Mouse (Mus musculus) ES-E14 (cell line): ENCODE results near the gene Ripor2. TPM values are rescaled to one million over a fixed set of nuclear protein-coding genes. Genes with fewer than 3 reads are reported as not detected.

Source experiments
- DNase-seq: peaks from one replicate; pipeline ENCODE4 v3.0.0-alpha.2; 2013; ENCODE audit warnings: low read depth, low spot score
- H3K27ac ChIP-seq: 2 replicates; pipeline ENCODE4 v1.5.1; 2012; ENCODE audit warnings: low read depth, mild to moderate bottlenecking, low read length, moderate library complexity, mixed read lengths; ENCODE audit not compliant: poor library complexity, insufficient read depth, severe bottlenecking
- H3K36me3 ChIP-seq: 2 replicates; pipeline ENCODE4 v1.6.1; 2012; ENCODE audit warnings: mild to moderate bottlenecking, low read length, moderate library complexity, mixed read lengths; ENCODE audit not compliant: control insufficient read depth, poor library complexity, insufficient read depth, severe bottlenecking
- H3K4me1 ChIP-seq, 2 experiments: fragments of 150-350 bp in 1 of 2; sonication (generic) in 1 of 2; 2 replicates each; pipeline ENCODE4 v1.6.1; 2012; ENCODE audit warnings: low read length in 2 of 2, mild to moderate bottlenecking in 1 of 2, mixed read lengths in 1 of 2; ENCODE audit not compliant: control insufficient read depth in 2 of 2, insufficient read depth in 2 of 2, poor library complexity in 1 of 2
- H3K4me3 ChIP-seq, 2 experiments: fragments of 150-350 bp in 1 of 2; sonication (generic) in 1 of 2; 2 replicates each; pipeline ENCODE4 v1.5.1; 2012; ENCODE audit warnings: low read length in 2 of 2, low read depth in 1 of 2, mild to moderate bottlenecking in 1 of 2, mixed read lengths in 1 of 2; ENCODE audit not compliant: insufficient read depth in 1 of 2, poor library complexity in 1 of 2, severe bottlenecking in 1 of 2
- H3K9ac ChIP-seq: 2 replicates; pipeline ENCODE4 v1.6.1; 2012; ENCODE audit warnings: low read depth, mild to moderate bottlenecking, low read length, mixed read lengths; ENCODE audit not compliant: poor library complexity, insufficient read depth, severe bottlenecking
- H3K9me3 ChIP-seq: fragments of 150-350 bp; sonication (generic); 2 replicates; pipeline ENCODE4 v1.6.1; 2012; ENCODE audit warnings: low read depth, mild to moderate bottlenecking, low read length; ENCODE audit not compliant: control insufficient read depth, insufficient read depth
- CHD2 ChIP-seq: IDR thresholded peaks from 2 replicates; pipeline ENCODE4 v1.6.1; 2014; ENCODE audit warnings: mild to moderate bottlenecking, low read depth, low read length, inconsistent platforms
- HCFC1 ChIP-seq: IDR thresholded peaks from 2 replicates; pipeline ENCODE4 v1.6.1; 2012; ENCODE audit warnings: low read length, inconsistent platforms, borderline replicate concordance; ENCODE audit not compliant: insufficient read depth
- MAFK ChIP-seq: IDR thresholded peaks from 2 replicates; pipeline ENCODE4 v1.6.1; 2014; ENCODE audit warnings: mild to moderate bottlenecking, low read depth, low read length, inconsistent platforms; ENCODE audit not compliant: insufficient read depth
- ZC3H11A ChIP-seq: IDR thresholded peaks from 2 replicates; pipeline ENCODE4 v1.6.1; 2012; ENCODE audit warnings: low read depth, mild to moderate bottlenecking, inconsistent platforms, low read length, borderline replicate concordance
- ZNF384 ChIP-seq: IDR thresholded peaks from 2 replicates; pipeline ENCODE4 v1.6.1; 2012; ENCODE audit warnings: low read depth, low read length, inconsistent platforms
- in situ Hi-C, 2 experiments: fragments of 600-800 bp; cut with MboI; formaldehyde crosslinking; loops; one replicate each; pipeline ENCODE4 v1.15.1; 2025; ENCODE audit warnings: low sequenced_read_pairs in 2 of 2, inconsistent platforms in 1 of 2; ENCODE audit not compliant: unreplicated experiment in 2 of 2
- total RNA-seq: library from RNA; depleted of rRNA; stranded (reverse); fragments of 300-350 nt; gene quantifications from 2 replicates; pipeline ENCODE4 v1.2.3, GENCODE M21; 2012

The Ripor2 gene
- total RNA-seq, 1 experiment: 0.71 TPM

DNA sequence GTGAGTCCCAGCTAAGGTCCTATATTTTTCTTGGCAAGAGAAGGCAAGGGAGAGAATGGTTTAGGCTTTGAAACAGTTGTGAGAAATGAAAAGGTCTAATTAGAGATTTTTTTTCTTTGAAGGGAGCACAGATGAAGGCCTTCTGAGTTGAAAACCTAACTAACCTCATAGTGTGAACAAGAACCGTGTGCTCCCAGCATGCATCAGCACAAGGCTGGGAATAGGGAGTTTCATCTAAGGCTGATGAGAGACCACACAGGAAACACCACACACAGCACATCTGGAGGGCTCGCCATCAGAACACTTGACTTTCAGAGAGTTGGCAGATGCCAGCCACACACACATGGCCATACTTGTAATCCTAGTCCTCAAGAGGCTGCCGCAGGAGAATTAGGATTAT lies 12.3 kb downstream of the Ripor2 start:
- no peak for TF ChIP-seq MAFK
- no peak for TF ChIP-seq ZC3H11A
- TF ChIP-seq ZNF384: no peak
- TF ChIP-seq HCFC1: no peak
- no peak for TF ChIP-seq CHD2
- in situ Hi-C loops: no loop called here
- no peak for DNase-seq
- no peak overlapping the region for H3K27ac ChIP-seq
- no peaks in the 10 kb centered on the region for H3K36me3 ChIP-seq
- H3K9ac ChIP-seq: no peak overlapping the region
- H3K4me3 ChIP-seq: no peak overlapping the region
- 0 out of 4 replicates have a peak, but pooled peaks cover 0 to under 1% of the 10 kb centered on the region in 2 experiments for H3K4me1 ChIP-seq
- no peaks in the 10 kb centered on the region for H3K9me3 ChIP-seq

DNA sequence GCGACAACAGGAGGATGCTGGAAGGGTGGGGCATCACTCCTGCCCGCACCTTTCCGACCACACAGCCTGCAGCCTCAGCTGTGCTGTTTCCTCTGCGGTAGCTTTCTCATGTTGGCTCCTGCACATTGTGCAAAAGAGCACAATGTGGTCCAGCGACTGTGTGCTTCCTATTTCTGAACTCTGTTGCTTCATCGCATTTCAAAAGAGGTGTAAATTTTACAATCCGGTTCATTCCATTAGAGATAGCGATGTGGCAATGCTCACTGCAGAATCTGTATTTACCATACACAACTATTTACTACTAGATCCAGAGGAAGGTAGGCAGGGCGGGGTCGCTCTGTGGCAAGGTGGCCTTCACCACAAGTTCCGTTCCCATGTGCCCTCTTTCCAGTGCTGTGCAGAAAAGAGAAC lies 17.6 kb downstream of the Ripor2 start:
- no peak overlapping the region for H3K27ac ChIP-seq
- no peak overlapping the region for H3K9ac ChIP-seq
- H3K4me3 ChIP-seq: no peak overlapping the region
- in situ Hi-C loops: no loop called here
- TF ChIP-seq ZC3H11A (no peak), CHD2 (no peak), ZNF384 (no peak), HCFC1 (no peak), MAFK (no peak)
- DNase-seq: no peak
- H3K36me3 ChIP-seq: no peaks in the 10 kb centered on the region
- peaks cover 0 to 10% of the 10 kb centered on the region in 2 experiments; a peak in 2 of 4 replicates for H3K4me1 ChIP-seq
- no peaks in the 10 kb centered on the region for H3K9me3 ChIP-seq

DNA sequence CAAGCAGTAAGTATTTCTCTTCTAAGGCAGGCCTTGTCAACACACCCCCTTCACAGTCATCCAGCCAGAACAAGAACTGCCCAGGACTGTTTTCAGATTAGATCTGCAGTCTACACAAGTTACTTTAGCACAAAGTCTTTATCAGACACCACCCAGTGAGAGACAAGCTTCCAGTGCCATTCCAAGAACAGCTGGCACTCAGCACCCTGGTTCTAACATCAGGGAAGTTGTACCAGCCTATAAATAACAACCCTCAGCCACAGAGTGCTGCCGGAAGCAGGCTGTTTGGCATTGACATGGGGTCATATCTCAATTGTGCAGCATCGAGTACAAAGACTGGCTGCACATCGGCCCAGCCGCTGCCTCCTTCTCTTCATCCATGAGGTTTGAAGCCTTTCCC lies 21.0 kb downstream of the Ripor2 start:
- no peak for DNase-seq

DNA sequence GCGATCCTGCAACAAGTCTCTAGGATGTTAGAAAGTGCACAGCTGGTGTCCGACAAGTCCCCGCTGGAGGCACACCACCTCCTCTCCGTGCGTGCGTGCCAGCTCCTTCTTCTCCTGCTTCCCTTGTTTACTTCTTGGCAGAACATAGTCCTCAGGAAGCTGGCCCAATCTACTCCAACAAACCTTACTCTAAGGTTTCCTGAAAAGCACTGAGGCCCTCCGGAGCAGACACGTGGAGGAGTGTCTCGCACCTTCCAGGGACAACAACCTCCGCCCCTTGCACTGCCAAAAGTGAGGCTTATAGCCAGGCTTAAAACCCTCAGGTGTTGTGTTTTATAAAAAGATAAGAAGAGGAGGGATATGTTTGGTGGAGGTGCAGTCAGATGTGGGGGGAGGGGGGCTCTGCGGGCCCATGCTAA lies 21.6 kb downstream of the Ripor2 start:
- peak overlapping the region in 1 of 2 experiments; percentile 37; a peak in 2 of 4 replicates for H3K4me3 ChIP-seq
- H3K9me3 ChIP-seq: no peaks in the 10 kb centered on the region
- in situ Hi-C loops: no loop called here
- peaks cover 0 to 17% of the 10 kb centered on the region in 2 experiments; a peak in 3 of 4 replicates for H3K4me1 ChIP-seq
- H3K36me3 ChIP-seq: no peaks in the 10 kb centered on the region
- H3K9ac ChIP-seq: no peak overlapping the region
- TF ChIP-seq ZNF384 (no peak), HCFC1 (no peak), MAFK (no peak), CHD2 (no peak), ZC3H11A (no peak)
- H3K27ac ChIP-seq: no peak overlapping the region
- DNase-seq: no peak

More for the DNA sequence above, 21.0 kb downstream of the Ripor2 start:
- in situ Hi-C loops: no loop called here
- no peak overlapping the region for H3K27ac ChIP-seq
- H3K36me3 ChIP-seq: no peaks in the 10 kb centered on the region
- no peak overlapping the region for H3K4me3 ChIP-seq
- H3K9me3 ChIP-seq: no peaks in the 10 kb centered on the region
- H3K4me1 ChIP-seq: peaks cover 0 to 17% of the 10 kb centered on the region in 2 experiments; a peak in 3 of 4 replicates
- H3K9ac ChIP-seq: no peak overlapping the region
- TF ChIP-seq CHD2: no peak
- TF ChIP-seq ZC3H11A: no peak
- no peak for TF ChIP-seq HCFC1
- TF ChIP-seq MAFK: no peak
- TF ChIP-seq ZNF384: no peak

DNA sequence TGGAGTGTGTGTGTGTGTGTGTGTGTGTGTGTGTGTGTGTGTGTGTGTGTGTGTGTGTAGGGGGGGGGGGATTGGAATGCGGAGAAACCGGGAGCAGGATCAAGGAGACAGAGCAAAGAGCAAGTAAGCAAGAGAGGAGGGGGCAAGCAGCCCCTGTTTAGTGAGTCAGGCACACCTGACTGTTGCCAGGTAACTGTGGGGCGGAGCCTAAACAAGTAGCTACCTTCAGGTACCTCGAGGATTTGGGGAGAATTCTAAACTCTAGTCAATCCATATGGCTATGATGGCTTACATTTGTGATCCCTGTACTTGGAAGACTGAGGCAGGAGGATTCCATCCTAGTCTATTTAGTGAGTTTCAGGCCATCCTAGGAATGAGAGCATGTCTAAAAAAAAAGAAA lies 22.1 kb downstream of the Ripor2 start:
- Histone ChIP-seq H3K9me3 (no peaks in the 10 kb centered on the region), H3K36me3 (no peaks in the 10 kb centered on the region), H3K4me1 (peaks cover 0 to 17% of the 10 kb centered on the region in 2 experiments; a peak in 3 of 4 replicates), H3K27ac (no peak overlapping the region), H3K4me3 (peak overlapping the region in 1 of 2 experiments; percentile 37; a peak in 1 of 4 replicates), H3K9ac (no peak overlapping the region)
- in situ Hi-C loops: no loop called here
- DNase-seq: no peak
- no peak for TF ChIP-seq HCFC1
- TF ChIP-seq MAFK: no peak
- no peak for TF ChIP-seq ZC3H11A
- no peak for TF ChIP-seq ZNF384
- no peak for TF ChIP-seq CHD2
